Mouse (Mus musculus) testis, adult 2 months (tissue): ENCODE data around the gene Pgrmc1.

ENCODE experiments used
- CTCF ChIP-seq: fragments of 200-500 bp; IDR thresholded peaks from 2 replicates; pipeline ENCODE4 v1.5.1; 2012; ENCODE audit warnings: low read depth, mild to moderate bottlenecking, inconsistent platforms, low read length, moderate library complexity; ENCODE audit not compliant: control insufficient read depth, insufficient read depth, insufficient replicate concordance
- POLR2A ChIP-seq: fragments of 200-500 bp; IDR thresholded peaks from 2 replicates; pipeline ENCODE4 v1.6.1; 2012; ENCODE audit warnings: low read depth, mild to moderate bottlenecking, inconsistent platforms, low read length, moderate library complexity; ENCODE audit not compliant: control insufficient read depth

DNA sequence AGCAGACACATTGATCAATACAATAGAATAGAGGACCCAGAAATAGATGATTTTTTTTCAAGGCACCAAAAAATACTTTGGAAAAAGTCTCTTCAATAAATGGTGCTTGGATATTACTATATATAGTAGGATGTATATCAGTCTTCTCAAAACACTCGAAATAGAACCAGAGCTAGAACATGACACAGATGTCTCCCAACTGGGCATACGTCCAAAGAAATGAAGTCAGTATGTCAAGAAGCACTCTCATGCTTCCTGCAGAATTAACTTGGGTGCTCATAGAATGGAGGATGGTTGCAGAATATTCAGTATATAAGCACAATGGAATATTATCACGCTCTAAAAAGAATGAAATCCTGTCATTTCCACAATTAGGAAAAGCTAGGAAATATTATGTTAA lies 30.1 kb downstream of the Pgrmc1 start:
- TF ChIP-seq CTCF (no peak), POLR2A (no peak)
